Mouse (Mus musculus) liver, embryonic 14.5 days (tissue): Measurements from ENCODE around the gene Hoxa13. TPM values are rescaled to one million over a fixed set of nuclear protein-coding genes. Genes with fewer than 3 reads are reported as not detected.

Experiments used
- ATAC-seq: fragments of 200-750 bp; cut with Nextera tagmentation; 2 replicates; pipeline ENCODE4 v1.8.0; 2017; ENCODE audit warnings: moderate number of reproducible peaks, mild to moderate bottlenecking, moderate library complexity; ENCODE audit not compliant: insufficient read depth
- DNase-seq, 3 experiments: peaks; one replicate each; pipeline ENCODE4 v3.0.0-alpha.2; 2012 to 2013; ENCODE audit warnings: low read depth in 3 of 3, low spot score in 3 of 3
- H3K27ac ChIP-seq: fragments of 300-500 bp; sonication (generic); 2 replicates; pipeline ENCODE4 v1.5.1; 2014; ENCODE audit warnings: moderate library complexity, mild to moderate bottlenecking, control low read depth, inconsistent platforms
- H3K27me3 ChIP-seq: fragments of 300-500 bp; sonication (generic); 2 replicates; pipeline ENCODE4 v1.6.1; 2014; ENCODE audit warnings: mild to moderate bottlenecking, low read length, moderate library complexity; ENCODE audit not compliant: control insufficient read depth, insufficient read depth
- H3K36me3 ChIP-seq: fragments of 300-500 bp; sonication (generic); replicated peaks from 2 replicates; pipeline ENCODE4 v1.6.1; 2014; ENCODE audit warnings: low read depth; ENCODE audit not compliant: control insufficient read depth, insufficient read depth
- H3K4me1 ChIP-seq, 2 experiments: fragments of 200-500 bp in 1 of 2; fragments of 300-500 bp in 1 of 2; sonication (generic) in 1 of 2; replicated peaks; 2 replicates each; pipeline ENCODE4 v1.6.1; 2012 to 2014; ENCODE audit warnings: antibody characterized with exemption in 1 of 2, inconsistent platforms in 1 of 2, low read length in 1 of 2; ENCODE audit not compliant: control insufficient read depth in 2 of 2, insufficient read depth in 2 of 2
- H3K4me2 ChIP-seq: fragments of 300-500 bp; sonication (generic); 2 replicates; pipeline ENCODE4 v1.6.1; 2014; ENCODE audit warnings: low read depth, mild to moderate bottlenecking, control low read depth, moderate library complexity
- H3K4me3 ChIP-seq, 2 experiments: fragments of 200-500 bp in 1 of 2; fragments of 300-500 bp in 1 of 2; sonication (generic) in 1 of 2; 2 replicates each; pipeline ENCODE4 v1.5.1; 2012 to 2014; ENCODE audit warnings: low read depth in 2 of 2, low read length in 2 of 2, mild to moderate bottlenecking in 2 of 2, control low read depth in 1 of 2, inconsistent platforms in 1 of 2, moderate library complexity in 1 of 2; ENCODE audit not compliant: insufficient read depth in 1 of 2
- H3K9ac ChIP-seq: fragments of 300-500 bp; sonication (generic); replicated peaks from 2 replicates; pipeline ENCODE4 v1.6.1; 2014; ENCODE audit warnings: mild to moderate bottlenecking, control low read depth, moderate library complexity
- H3K9me3 ChIP-seq: fragments of 300-500 bp; sonication (generic); 2 replicates; pipeline ENCODE4 v1.6.1; 2016; ENCODE audit warnings: low read length, mixed read lengths; ENCODE audit not compliant: control insufficient read depth
- CTCF ChIP-seq: IDR thresholded peaks from 2 replicates; pipeline ENCODE4 v1.5.1; 2016; ENCODE audit warnings: antibody characterized with exemption, low read depth, control low read depth
- EP300 ChIP-seq: IDR thresholded peaks from 2 replicates; pipeline ENCODE4 v1.6.1; 2016; ENCODE audit warnings: antibody characterized with exemption, low read depth
- WGBS: fragments of 180-500 bp; shearing (Covaris S2); extraction: QIAGEN DNeasy Blood & Tissue Kit; methylation state at CpG from one replicate; pipeline ENCODE4 v1.1.7; 2014; ENCODE audit not compliant: insufficient replicate concordance; 5-methylcytosine and 5-hydroxymethylcytosine counted together
- polyA plus RNA-seq, 2 experiments: library from polyadenylated mRNA; depleted of rRNA in 1 of 2; stranded (reverse) in 1 of 2; unstranded in 1 of 2; fragments of >200 nt; fragmentation: Nextera tagmentation in 1 of 2; extraction: Ambion mirVana in 1 of 2; gene quantifications; 2 replicates each; pipeline versions ENCODE4 v1.2.1 to v1.2.3; 2012 to 2014

The Hoxa13 gene
- polyA plus RNA-seq, 2 experiments = 0.02 TPM; not detected in 1

- DNase-seq = no peak
- Histone ChIP-seq H3K9ac (no peak overlapping the region), H3K4me3 (no peak overlapping the region), H3K27me3 (peaks cover 100% of the 10 kb centered on the region), H3K36me3 (no peaks in the 10 kb centered on the region), H3K9me3 (no peaks in the 10 kb centered on the region), H3K4me1 (no peaks in the 10 kb centered on the region), H3K27ac (no peak overlapping the region), H3K4me2 (no peak overlapping the region)
- TF ChIP-seq EP300 = no peak
- no peak for TF ChIP-seq CTCF
- WGBS = 1% methylated on average over 12 of the region's 12 CpGs
- ATAC-seq = no peak
Observed at GRCm38 (mm10) chr6:52243681-52244121, 17.0 kb downstream of the Hoxa13 start.

- no peak overlapping the region for H3K9ac ChIP-seq
- DNase-seq (no peak), ATAC-seq (no peak)
- no peaks in the 10 kb centered on the region for H3K9me3 ChIP-seq
- H3K27me3 ChIP-seq = peaks cover 100% of the 10 kb centered on the region
- no peak overlapping the region for H3K4me3 ChIP-seq
- H3K4me1 ChIP-seq = no peaks in the 10 kb centered on the region
- H3K36me3 ChIP-seq = no peaks in the 10 kb centered on the region
- H3K4me2 ChIP-seq = no peak overlapping the region
- WGBS = 8% methylated on average over 4 of the region's 4 CpGs
- TF ChIP-seq EP300 = no peak
- TF ChIP-seq CTCF = no peak
- no peak overlapping the region for H3K27ac ChIP-seq
Observed at GRCm38 (mm10) chr6:52242801-52243332, 17.8 kb downstream of the Hoxa13 start.

- H3K27me3 ChIP-seq = peaks cover 100% of the 10 kb centered on the region
- H3K4me2 ChIP-seq = no peak overlapping the region
- DNase-seq (no peak), ATAC-seq (no peak)
- no peak overlapping the region for H3K27ac ChIP-seq
- 2% methylated on average over 9 of the region's 9 CpGs for WGBS
- no peak overlapping the region for H3K4me3 ChIP-seq
- no peak overlapping the region for H3K9ac ChIP-seq
- H3K36me3 ChIP-seq = no peaks in the 10 kb centered on the region
- H3K9me3 ChIP-seq = no peaks in the 10 kb centered on the region
- TF ChIP-seq CTCF = no peak
- TF ChIP-seq EP300 = no peak
- H3K4me1 ChIP-seq = no peaks in the 10 kb centered on the region
Observed at GRCm38 (mm10) chr6:52241001-52241621, 19.6 kb downstream of the Hoxa13 start.

- DNase-seq = peak in 2 of 3 experiments; percentile 12 to 22
- no peaks in the 10 kb centered on the region for H3K4me1 ChIP-seq
- WGBS = 2% methylated on average over 35 of the region's 35 CpGs
- ATAC-seq = no peak
- no peak within 1 kb of the TSS for H3K4me3 ChIP-seq
- TF ChIP-seq CTCF = peak; percentile 79
- TF ChIP-seq EP300 = no peak
- H3K27me3 ChIP-seq = peaks cover 100% of the 10 kb centered on the region
- no peaks in the 10 kb centered on the region for H3K36me3 ChIP-seq
- H3K4me2 ChIP-seq = no peak within 1 kb of the TSS
- H3K9ac ChIP-seq = no peak within 1 kb of the TSS
- H3K27ac ChIP-seq = no peak within 1 kb of the TSS
- H3K9me3 ChIP-seq = no peaks in the 10 kb centered on the region
Observed at GRCm38 (mm10) chr6:52240389-52241000, 20.2 kb downstream of the Hoxa13 start, which contains the start of gene Hoxa10. Gene Hoxa10 (minus strand): TSS chr6:52240854.

- Histone ChIP-seq H3K9me3 (no peaks in the 10 kb centered on the region), H3K4me2 (no peak overlapping the region), H3K9ac (no peak overlapping the region), H3K36me3 (no peaks in the 10 kb centered on the region), H3K27me3 (peaks cover 100% of the 10 kb centered on the region), H3K4me1 (no peaks in the 10 kb centered on the region), H3K4me3 (no peak overlapping the region), H3K27ac (no peak overlapping the region)
- TF ChIP-seq CTCF (no peak), EP300 (no peak)
- ATAC-seq (no peak), DNase-seq (no peak)
- 2% methylated on average over 30 of the region's 30 CpGs for WGBS
Observed at GRCm38 (mm10) chr6:52239625-52240388, 20.9 kb downstream of the Hoxa13 start.
